Mouse (Mus musculus) spleen, adult 2 months (tissue): ENCODE measurements around the gene Rapgef3. TPM values are rescaled to one million over a fixed set of nuclear protein-coding genes. Genes with fewer than 3 reads are reported as not detected.

Experiments used
- DNase-seq, 2 experiments: peaks; one replicate each; pipeline versions ENCODE4 v3.0.0 to v3.0.0-alpha.2; 2012 to 2021; ENCODE audit warnings: low spot score in 2 of 2, low read depth in 1 of 2
- H3K27ac ChIP-seq: fragments of 200-500 bp; 2 replicates; pipeline ENCODE4 v1.5.1; 2012; ENCODE audit warnings: low read length, inconsistent platforms; ENCODE audit not compliant: insufficient read depth
- H3K27me3 ChIP-seq: fragments of 200-500 bp; 2 replicates; pipeline ENCODE4 v1.6.1; 2012; ENCODE audit warnings: mild to moderate bottlenecking, moderate library complexity, low read length, inconsistent platforms; ENCODE audit not compliant: control insufficient read depth, insufficient read depth
- H3K36me3 ChIP-seq: fragments of 200-500 bp; 2 replicates; pipeline ENCODE4 v1.6.1; 2012; ENCODE audit warnings: mild to moderate bottlenecking, low read length, inconsistent platforms; ENCODE audit not compliant: control insufficient read depth, insufficient read depth
- H3K4me1 ChIP-seq: fragments of 200-500 bp; 2 replicates; pipeline ENCODE4 v1.6.1; 2011; ENCODE audit warnings: inconsistent platforms; ENCODE audit not compliant: control insufficient read depth, insufficient read depth, insufficient read length
- H3K4me3 ChIP-seq: fragments of 200-500 bp; 2 replicates; pipeline ENCODE4 v1.5.1; 2011; ENCODE audit warnings: mild to moderate bottlenecking, inconsistent platforms; ENCODE audit not compliant: insufficient read depth, insufficient read length; ENCODE audit errors: extremely low read depth
- CTCF ChIP-seq: fragments of 200-500 bp; IDR thresholded peaks from 2 replicates; pipeline ENCODE4 v1.5.1; 2011; ENCODE audit warnings: mild to moderate bottlenecking, inconsistent platforms; ENCODE audit not compliant: insufficient read depth, insufficient read length, insufficient replicate concordance; ENCODE audit errors: extremely low read depth
- POLR2A ChIP-seq: fragments of 200-500 bp; IDR thresholded peaks from 2 replicates; pipeline ENCODE4 v1.6.1; 2011; ENCODE audit warnings: low read depth, low read length, inconsistent platforms
- WGBS: fragments of 180-500 bp; shearing (Covaris S2); methylation state at CpG from one replicate; pipeline ENCODE4 v1.1.7; 2018; 5-methylcytosine and 5-hydroxymethylcytosine counted together
- polyA plus RNA-seq: library from polyadenylated mRNA; depleted of rRNA; stranded (reverse); fragments of >200 nt; gene quantifications from 2 replicates; pipeline ENCODE4 v1.2.3, GENCODE M21; 2012

Gene Rapgef3
- polyA plus RNA-seq, 1 experiment = 28.8 TPM

DNA sequence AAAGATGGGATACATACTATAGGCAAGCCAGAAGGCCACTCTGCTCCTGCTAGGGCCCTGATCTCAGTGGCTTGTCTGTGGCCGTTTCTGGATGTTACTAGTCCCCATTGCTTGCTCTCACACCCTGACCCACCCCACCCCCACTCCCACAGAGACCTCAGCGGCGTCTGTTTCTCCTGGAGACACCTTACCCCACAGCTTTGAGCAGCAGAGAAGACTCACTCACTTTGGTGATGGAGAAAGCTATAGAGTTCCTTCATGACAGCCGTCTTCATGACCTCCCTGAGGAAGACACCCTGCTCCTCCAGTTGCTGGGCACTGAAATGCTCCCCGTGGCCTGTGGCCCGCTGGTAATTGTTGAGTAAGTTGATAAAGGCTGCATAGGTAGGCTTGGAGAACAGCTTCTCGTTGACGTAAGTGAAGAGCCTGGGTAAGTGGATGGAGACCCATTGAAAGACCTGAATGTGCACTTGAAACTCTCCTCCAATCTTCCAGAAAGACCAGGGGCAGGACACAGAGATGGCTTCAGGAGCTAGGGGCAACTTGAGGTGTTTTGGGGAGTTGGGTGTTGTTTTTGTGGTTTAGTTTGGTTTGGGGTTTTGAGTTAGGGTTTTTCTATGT, 49.1 kb downstream of the Rapgef3 start:
- no peak overlapping the region for H3K4me3 ChIP-seq
- H3K27ac ChIP-seq = no peak overlapping the region
- H3K27me3 ChIP-seq = no peaks in the 10 kb centered on the region
- TF ChIP-seq POLR2A = no peak
- no peak for TF ChIP-seq CTCF
- peaks cover 19% of the 10 kb centered on the region; the same call in 1 of the 2 replicates for H3K4me1 ChIP-seq
- no peaks in the 10 kb centered on the region for H3K36me3 ChIP-seq
- WGBS = 87% methylated on average over 8 of the region's 8 CpGs
- no peak for DNase-seq

DNA sequence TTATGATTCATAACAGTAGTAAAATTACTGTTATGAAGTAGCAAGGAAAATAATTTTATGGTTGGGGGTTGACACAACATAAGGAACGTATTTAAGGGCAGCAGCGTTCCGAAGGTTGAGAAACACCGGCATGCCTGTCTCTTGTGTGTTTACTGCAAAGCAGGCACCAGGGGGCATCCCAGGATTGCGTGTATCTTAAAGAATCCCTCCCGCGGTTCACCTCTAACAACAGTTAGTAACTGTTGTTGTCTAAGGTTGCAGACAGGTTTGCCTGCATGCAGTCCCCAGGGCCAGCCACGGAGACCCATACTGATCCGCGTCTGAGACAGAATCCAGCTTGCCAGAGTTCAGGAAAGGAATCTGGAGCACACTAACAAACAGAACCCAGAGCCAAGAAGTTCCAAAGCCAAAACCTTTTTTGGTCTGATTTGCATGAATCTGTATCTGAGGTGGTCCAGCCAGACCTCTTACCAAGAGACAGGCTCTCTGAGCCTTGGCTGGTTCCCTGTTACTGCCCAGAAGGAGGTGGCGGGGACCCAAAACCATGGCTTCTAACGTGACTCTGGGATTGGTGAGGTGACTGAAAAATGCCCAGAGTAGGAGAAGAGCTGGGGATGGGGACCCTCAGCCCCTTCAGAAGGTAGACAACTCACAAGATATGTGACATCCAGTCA, 49.8 kb downstream of the Rapgef3 start:
- H3K36me3 ChIP-seq = no peaks in the 10 kb centered on the region
- WGBS = 22% methylated on average over 12 of the region's 12 CpGs
- no peak overlapping the region for H3K4me3 ChIP-seq
- DNase-seq = peak; percentile 58 to 64
- no peak for TF ChIP-seq POLR2A
- TF ChIP-seq CTCF = peak; percentile 86
- peaks cover 19% of the 10 kb centered on the region; the same call in 1 of the 2 replicates for H3K4me1 ChIP-seq
- H3K27me3 ChIP-seq = no peaks in the 10 kb centered on the region
- H3K27ac ChIP-seq = no peak overlapping the region

DNA sequence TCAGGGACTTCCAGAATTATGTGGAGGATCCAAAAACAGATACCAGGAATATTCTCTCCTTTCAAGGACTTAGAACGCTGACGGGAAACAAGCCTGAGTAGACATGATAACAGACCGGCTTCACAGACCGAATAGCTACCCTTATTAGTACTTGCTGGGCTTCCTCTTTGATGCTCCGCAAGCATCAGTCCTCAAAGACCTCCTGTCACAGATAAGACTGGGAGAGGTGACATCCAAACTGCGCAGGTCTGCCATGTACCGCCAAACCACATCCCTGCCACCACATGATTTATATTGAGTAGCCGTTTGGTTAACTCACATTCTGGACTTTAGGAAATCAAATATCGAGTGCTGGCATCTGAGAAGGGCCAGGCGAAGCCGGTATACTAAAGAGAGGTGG, 51.0 kb downstream of the Rapgef3 start:
- no peaks in the 10 kb centered on the region for H3K36me3 ChIP-seq
- no peak for TF ChIP-seq CTCF
- no peak for TF ChIP-seq POLR2A
- H3K27ac ChIP-seq = no peak overlapping the region
- H3K27me3 ChIP-seq = no peaks in the 10 kb centered on the region
- DNase-seq = no peak
- H3K4me1 ChIP-seq = peaks cover 19% of the 10 kb centered on the region; the same call in 1 of the 2 replicates
- WGBS = 85% methylated on average over 11 of the region's 11 CpGs
- no peak overlapping the region for H3K4me3 ChIP-seq

DNA sequence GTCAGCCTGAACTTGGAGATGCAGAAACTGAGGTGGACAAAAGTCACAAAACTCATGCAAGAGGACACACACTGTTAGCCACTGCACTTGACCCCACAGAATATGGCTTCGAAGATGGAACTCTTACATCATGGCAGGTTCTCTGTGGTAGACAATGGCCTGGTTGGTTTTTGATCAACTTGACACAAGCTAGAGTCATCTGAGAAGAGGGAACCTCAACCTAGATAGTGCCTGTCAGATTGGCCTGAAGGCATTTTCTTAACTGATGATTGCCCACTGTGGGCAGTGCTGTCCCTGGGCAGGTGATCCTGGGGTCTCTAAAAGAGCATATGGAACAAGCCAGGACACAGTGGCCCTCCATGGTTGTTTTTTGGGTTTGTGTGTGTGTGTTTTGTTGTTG, 52.0 kb downstream of the Rapgef3 start:
- Histone ChIP-seq H3K4me1 (peaks cover 10% of the 10 kb centered on the region; the same call in 1 of the 2 replicates), H3K27me3 (no peaks in the 10 kb centered on the region), H3K36me3 (no peaks in the 10 kb centered on the region), H3K27ac (no peak overlapping the region), H3K4me3 (no peak overlapping the region)
- TF ChIP-seq CTCF (no peak), POLR2A (no peak)
- no peak for DNase-seq
- 97% methylated on average over 1 of the region's 1 CpGs for WGBS

DNA sequence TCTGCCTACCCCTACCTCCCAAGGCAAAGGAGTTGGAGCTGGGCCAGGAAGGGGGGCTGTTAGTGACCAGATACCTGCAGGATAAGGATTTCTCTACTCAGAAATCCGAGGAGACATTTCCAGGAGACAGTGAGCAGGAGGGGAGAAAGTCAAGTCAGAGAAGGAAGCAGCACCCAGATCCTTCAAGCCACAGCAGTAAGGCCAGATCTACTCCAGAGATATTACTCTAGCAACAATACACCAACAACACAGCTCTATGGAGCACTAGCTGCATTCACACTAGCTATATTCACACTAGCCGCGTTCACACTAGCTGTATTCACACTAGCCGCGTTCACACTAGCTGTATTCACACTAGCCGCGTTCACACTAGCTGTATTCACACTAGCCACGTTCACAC, 52.7 kb downstream of the Rapgef3 start:
- no peak for TF ChIP-seq CTCF
- Histone ChIP-seq H3K27ac (no peak overlapping the region), H3K36me3 (no peaks in the 10 kb centered on the region), H3K4me1 (peaks cover 4% of the 10 kb centered on the region; the same call in 1 of the 2 replicates), H3K4me3 (no peak overlapping the region), H3K27me3 (no peaks in the 10 kb centered on the region)
- DNase-seq = no peak
- WGBS = 93% methylated on average over 8 of the region's 8 CpGs

DNA sequence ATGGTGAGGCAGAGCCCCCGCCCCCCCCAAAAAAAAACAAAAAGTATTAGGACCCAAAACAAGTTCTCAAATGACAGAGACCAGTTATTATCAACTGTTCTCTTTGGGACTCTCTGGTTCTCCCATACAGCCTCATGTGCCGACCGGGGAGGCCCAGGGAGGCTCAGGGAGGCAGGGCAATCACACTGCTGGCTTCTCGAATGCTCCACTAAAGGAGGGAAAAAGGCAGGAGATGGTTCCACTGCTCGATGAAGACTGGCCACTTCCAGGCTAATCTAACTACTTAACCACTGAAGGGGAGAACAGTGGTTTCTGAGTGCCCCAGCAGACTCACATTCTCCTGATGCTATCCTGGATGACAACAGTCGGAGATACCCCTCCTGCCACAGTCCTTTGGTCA, 55.2 kb downstream of the Rapgef3 start:
- H3K27me3 ChIP-seq = no peaks in the 10 kb centered on the region
- H3K27ac ChIP-seq = no peak overlapping the region
- TF ChIP-seq POLR2A (no peak), CTCF (no peak)
- WGBS = 86% methylated on average over 6 of the region's 6 CpGs
- H3K4me3 ChIP-seq = no peak overlapping the region
- no peaks in the 10 kb centered on the region for H3K4me1 ChIP-seq
- DNase-seq = no peak
- H3K36me3 ChIP-seq = no peaks in the 10 kb centered on the region

DNA sequence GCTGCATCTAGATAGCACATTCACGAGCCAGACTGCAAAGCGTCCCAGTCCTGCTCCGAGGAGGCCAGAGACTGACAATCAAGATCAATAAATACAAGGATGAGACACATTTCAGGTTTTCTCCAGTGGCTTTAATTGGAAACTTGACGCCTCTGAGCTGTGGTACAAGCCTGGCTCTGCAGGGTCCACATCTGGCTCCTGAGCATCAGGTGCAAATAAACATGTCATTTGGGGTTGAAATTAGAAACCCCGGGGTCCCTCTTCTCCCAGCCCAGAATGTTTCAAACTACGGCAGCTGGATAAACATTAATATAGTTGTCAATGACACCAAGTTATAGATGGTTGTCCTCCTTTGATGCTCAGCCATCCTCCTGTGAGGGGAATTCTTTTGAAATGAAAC, 56.9 kb downstream of the Rapgef3 start:
- Histone ChIP-seq H3K4me1 (no peaks in the 10 kb centered on the region), H3K36me3 (no peaks in the 10 kb centered on the region), H3K27ac (no peak overlapping the region), H3K4me3 (no peak overlapping the region), H3K27me3 (no peaks in the 10 kb centered on the region)
- TF ChIP-seq CTCF (no peak), POLR2A (no peak)
- 85% methylated on average over 6 of the region's 6 CpGs for WGBS
- no peak for DNase-seq
